Mouse (Mus musculus) midbrain, embryonic 14.5 days (tissue): Measurements from ENCODE around the gene Meox1. TPM values are rescaled to one million over a fixed set of nuclear protein-coding genes. Genes with fewer than 3 reads are reported as not detected.

ENCODE experiments used
- ATAC-seq: fragments of 200-750 bp; cut with Nextera tagmentation; 2 replicates; pipeline ENCODE4 v1.8.0; 2017; ENCODE audit warnings: moderate number of reproducible peaks, moderate library complexity; ENCODE audit not compliant: low FRiP score, low TSS enrichment
- DNase-seq: peaks from one replicate; pipeline ENCODE4 v3.0.0-alpha.2; 2015
- H3K27ac ChIP-seq: fragments of 300-500 bp; sonication (generic); replicated peaks from 2 replicates; pipeline ENCODE4 v1.5.1; 2014; ENCODE audit warnings: mild to moderate bottlenecking, low read depth, low read length, moderate library complexity
- H3K27me3 ChIP-seq: fragments of 300-500 bp; sonication (generic); 2 replicates; pipeline ENCODE4 v1.6.1; 2014; ENCODE audit warnings: low read length, control low read depth, mixed read lengths; ENCODE audit not compliant: control insufficient read depth, insufficient read depth
- H3K36me3 ChIP-seq: fragments of 300-500 bp; sonication (generic); 2 replicates; pipeline ENCODE4 v1.6.1; 2014; ENCODE audit warnings: low read length, control low read depth; ENCODE audit not compliant: control insufficient read depth, insufficient read depth
- H3K4me1 ChIP-seq: fragments of 300-500 bp; sonication (generic); 2 replicates; pipeline ENCODE4 v1.6.1; 2014; ENCODE audit warnings: mild to moderate bottlenecking, antibody characterized with exemption, low read length, control low read depth; ENCODE audit not compliant: control insufficient read depth, insufficient read depth
- H3K4me2 ChIP-seq: fragments of 300-500 bp; sonication (generic); 2 replicates; pipeline ENCODE4 v1.6.1; 2014; ENCODE audit warnings: mild to moderate bottlenecking, low read length, moderate library complexity
- H3K4me3 ChIP-seq: fragments of 300-500 bp; sonication (generic); replicated peaks from 2 replicates; pipeline ENCODE4 v1.5.1; 2014; ENCODE audit warnings: low read depth, low read length
- H3K9ac ChIP-seq: fragments of 300-500 bp; sonication (generic); replicated peaks from 2 replicates; pipeline ENCODE4 v1.6.1; 2014; ENCODE audit warnings: mild to moderate bottlenecking, low read length, moderate library complexity
- H3K9me3 ChIP-seq: fragments of 300-500 bp; sonication (generic); 2 replicates; pipeline ENCODE4 v1.6.1; 2016; ENCODE audit warnings: low read length, control low read depth, mixed read lengths; ENCODE audit not compliant: control insufficient read depth
- WGBS: fragments of 180-500 bp; shearing (Covaris S2); extraction: QIAGEN DNeasy Blood & Tissue Kit; methylation state at CpG from one replicate; pipeline ENCODE4 v1.1.7; 2014; 5-methylcytosine and 5-hydroxymethylcytosine counted together
- polyA plus RNA-seq: library from polyadenylated mRNA; unstranded; fragments of >200 nt; fragmentation: Nextera tagmentation; extraction: Ambion mirVana; gene quantifications from 2 replicates; pipeline ENCODE4 v1.2.1, GENCODE M21; 2014

Gene Meox1
- polyA plus RNA-seq, 1 experiment from 2014 or later = 0.25 TPM

DNA sequence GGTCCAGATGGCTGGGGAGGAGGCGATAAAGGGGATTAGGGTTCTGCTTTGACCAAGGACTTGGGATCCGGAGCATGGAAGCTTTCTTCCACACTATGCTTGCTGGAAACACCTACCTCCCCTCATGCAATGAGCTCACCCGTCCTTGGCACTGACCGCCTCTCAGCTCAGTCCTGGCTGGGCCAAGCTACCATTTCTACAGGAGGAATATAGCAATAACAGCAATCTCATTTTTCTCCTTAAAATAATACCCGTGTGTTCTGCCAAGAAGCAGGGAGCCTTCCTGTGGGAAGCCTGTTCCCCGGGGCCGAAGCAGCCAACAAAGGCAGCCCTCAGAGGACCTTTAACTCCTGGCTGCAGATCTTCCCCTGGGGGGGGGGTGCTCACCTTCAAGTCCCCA lies 43.1 kb downstream of the Meox1 start:
- WGBS = 79% methylated on average over 7 of the region's 7 CpGs
- no peak for ATAC-seq
- Histone ChIP-seq H3K27me3 (no peaks in the 10 kb centered on the region), H3K9ac (no peak overlapping the region), H3K36me3 (no peaks in the 10 kb centered on the region), H3K4me1 (no peaks in the 10 kb centered on the region), H3K4me3 (no peak overlapping the region), H3K27ac (no peak overlapping the region), H3K4me2 (no peak overlapping the region), H3K9me3 (no peaks in the 10 kb centered on the region)
- no peak for DNase-seq

DNA sequence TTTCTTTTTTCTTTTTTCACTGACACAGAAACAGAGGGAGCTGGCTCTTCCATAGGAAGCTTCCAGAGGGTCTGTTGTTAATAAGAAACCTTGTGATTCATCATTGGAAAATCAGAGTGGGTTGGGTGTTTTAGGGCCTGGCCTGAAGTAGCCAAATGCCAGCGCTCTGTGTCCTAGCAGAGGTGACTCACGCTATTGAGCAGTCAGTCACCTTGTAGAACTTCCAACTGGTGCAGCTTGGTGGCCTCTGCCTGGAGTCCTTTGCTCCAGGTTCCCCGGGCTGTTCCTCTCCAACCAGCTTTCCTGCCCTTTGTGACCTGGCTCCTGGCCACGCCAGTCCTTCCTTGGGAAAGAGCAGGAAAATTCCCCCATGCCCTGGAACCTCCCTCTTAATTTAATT lies 44.9 kb downstream of the Meox1 start:
- Histone ChIP-seq H3K9ac (no peak overlapping the region), H3K27me3 (no peaks in the 10 kb centered on the region), H3K4me1 (no peaks in the 10 kb centered on the region), H3K4me3 (no peak overlapping the region), H3K27ac (no peak overlapping the region), H3K4me2 (no peak overlapping the region), H3K36me3 (no peaks in the 10 kb centered on the region), H3K9me3 (no peaks in the 10 kb centered on the region)
- 79% methylated on average over 4 of the region's 4 CpGs for WGBS
- DNase-seq = no peak
- no peak for ATAC-seq

DNA sequence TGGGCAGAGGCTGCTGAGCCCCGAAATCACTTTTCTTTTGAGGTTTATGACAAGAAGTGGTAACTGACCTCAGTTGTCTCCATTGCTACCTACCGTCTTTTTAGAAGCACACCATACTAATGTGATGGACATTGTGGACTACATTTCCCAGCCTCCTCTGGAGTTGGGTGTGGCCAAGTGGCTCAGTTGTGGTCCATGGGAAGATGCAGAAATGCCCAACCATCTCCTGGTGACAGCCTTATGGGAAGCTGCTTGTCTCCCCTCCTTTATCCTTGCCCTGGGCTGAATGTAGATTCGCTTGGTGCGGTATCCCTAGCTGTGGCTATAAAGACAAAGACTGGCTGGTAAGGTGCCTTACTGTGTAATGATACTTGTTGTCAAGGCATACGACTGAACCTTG lies 46.7 kb downstream of the Meox1 start:
- Histone ChIP-seq H3K9me3 (no peaks in the 10 kb centered on the region), H3K4me1 (no peaks in the 10 kb centered on the region), H3K4me3 (no peak overlapping the region), H3K27me3 (no peaks in the 10 kb centered on the region), H3K36me3 (no peaks in the 10 kb centered on the region), H3K9ac (no peak overlapping the region), H3K27ac (no peak overlapping the region), H3K4me2 (no peak overlapping the region)
- WGBS = 82% methylated on average over 5 of the region's 5 CpGs
- no peak for ATAC-seq
- no peak for DNase-seq

DNA sequence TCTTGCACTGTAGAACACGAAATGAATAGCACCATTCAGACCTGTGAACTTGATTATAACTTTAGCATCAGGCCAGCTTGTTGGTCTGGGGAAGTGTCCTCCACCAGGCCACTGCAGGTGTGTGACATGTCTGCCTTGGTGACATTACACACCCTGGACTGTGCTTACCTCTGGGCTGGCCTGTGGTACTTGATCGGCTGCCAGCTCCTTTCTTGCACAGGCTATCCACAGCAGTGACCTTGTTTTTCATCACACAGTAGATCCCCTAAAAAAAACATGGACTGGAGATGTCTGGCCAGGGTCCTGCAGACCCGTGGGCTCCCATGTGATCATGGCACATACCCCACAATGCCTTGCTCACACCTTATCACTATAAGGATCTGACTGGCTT lies 51.4 kb downstream of the Meox1 start:
- Histone ChIP-seq H3K4me1 (no peaks in the 10 kb centered on the region), H3K4me2 (no peak overlapping the region), H3K9me3 (no peaks in the 10 kb centered on the region), H3K36me3 (no peaks in the 10 kb centered on the region), H3K9ac (no peak overlapping the region), H3K27ac (no peak overlapping the region), H3K4me3 (no peak overlapping the region), H3K27me3 (no peaks in the 10 kb centered on the region)
- no peak for DNase-seq
- WGBS = 82% methylated on average over 3 of the region's 3 CpGs
- no peak for ATAC-seq

DNA sequence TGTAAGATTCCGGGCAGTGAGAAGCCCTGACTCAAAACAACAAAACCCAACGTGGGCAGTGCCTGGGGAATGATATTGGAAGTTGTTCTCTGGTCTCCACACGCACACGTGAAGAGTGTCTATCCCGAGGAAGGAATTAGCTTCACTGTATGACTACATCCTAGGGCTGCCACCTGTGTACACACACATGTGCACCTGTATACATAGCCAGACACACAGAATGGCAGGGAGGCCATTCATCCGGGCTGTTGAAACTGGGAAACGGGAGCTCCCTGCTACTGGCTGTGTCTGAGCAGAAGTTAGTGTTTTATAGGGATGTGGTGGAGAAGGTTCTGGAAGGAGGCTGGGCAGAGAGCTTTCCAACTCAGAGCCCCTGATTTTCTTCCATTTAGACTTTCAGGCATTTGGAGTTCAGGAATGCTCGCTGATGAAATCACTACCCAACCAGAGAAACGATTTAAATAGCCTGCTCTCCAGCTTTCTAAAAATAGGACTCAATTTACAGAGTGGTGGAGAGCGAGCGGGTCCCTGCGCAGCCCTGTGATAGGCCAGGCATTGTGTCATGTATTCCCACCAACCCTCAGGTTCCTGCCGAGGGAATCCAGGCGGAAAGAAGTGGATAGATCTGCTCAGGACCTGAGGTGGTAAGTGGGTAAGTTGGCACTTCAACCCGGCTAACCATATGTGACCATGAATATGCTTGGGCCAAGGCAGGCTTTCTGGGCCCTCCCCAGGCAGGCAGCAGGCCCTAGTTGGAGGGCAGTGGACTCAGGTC lies 52.0 kb downstream of the Meox1 start:
- H3K36me3 ChIP-seq = no peaks in the 10 kb centered on the region
- DNase-seq (no peak), ATAC-seq (no peak)
- H3K27me3 ChIP-seq = no peaks in the 10 kb centered on the region
- H3K9me3 ChIP-seq = no peaks in the 10 kb centered on the region
- H3K4me3 ChIP-seq = no peak overlapping the region
- 88% methylated on average over 15 of the region's 15 CpGs for WGBS
- H3K9ac ChIP-seq = no peak overlapping the region
- H3K4me1 ChIP-seq = no peaks in the 10 kb centered on the region
- no peak overlapping the region for H3K27ac ChIP-seq
- H3K4me2 ChIP-seq = no peak overlapping the region

DNA sequence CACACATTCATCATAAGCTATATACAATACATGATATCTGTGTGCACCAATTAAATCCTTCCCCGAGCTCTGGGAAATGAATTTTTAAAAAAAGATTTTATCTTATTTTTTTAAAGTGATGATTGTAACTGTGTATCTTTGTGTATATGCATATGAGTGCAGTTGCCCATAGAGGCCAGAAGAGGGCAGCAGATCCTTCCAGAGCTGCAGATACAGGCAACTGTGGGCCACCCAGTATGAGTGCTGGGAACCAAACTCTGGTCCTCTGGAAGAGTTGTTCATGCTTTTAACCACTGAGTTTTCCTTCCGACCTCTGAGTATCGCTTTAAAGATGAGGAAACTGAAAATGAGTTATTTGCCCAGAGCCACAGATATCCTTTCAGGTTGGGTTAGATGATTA lies 53.8 kb downstream of the Meox1 start:
- Histone ChIP-seq H3K27ac (no peak overlapping the region), H3K4me3 (no peak overlapping the region), H3K9ac (no peak overlapping the region), H3K4me1 (no peaks in the 10 kb centered on the region), H3K9me3 (no peaks in the 10 kb centered on the region), H3K27me3 (no peaks in the 10 kb centered on the region), H3K36me3 (no peaks in the 10 kb centered on the region), H3K4me2 (no peak overlapping the region)
- DNase-seq = no peak
- WGBS = 93% methylated on average over 3 of the region's 3 CpGs
- ATAC-seq = no peak

DNA sequence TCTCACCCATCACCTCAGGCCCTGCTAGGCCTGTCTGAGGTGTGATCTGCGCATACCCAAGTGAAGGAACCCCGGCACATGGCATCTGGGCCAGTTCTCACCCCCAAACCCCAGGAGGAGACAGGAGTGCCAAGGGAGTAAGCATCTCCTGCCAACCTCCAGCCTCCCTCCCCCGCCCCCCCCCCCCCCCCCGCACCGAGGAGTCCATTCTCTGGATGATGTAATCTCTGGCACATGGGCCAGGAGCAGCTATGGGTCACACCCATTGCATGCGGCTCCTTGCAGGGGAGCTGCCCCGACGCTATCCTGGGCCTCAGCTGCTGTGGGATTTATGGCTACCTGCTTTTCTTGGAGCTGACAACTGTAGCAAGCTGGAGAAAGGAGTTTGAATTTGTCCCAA lies 54.7 kb downstream of the Meox1 start:
- Histone ChIP-seq H3K27me3 (no peaks in the 10 kb centered on the region), H3K4me1 (no peaks in the 10 kb centered on the region), H3K4me3 (no peak overlapping the region), H3K36me3 (no peaks in the 10 kb centered on the region), H3K9ac (no peak overlapping the region), H3K9me3 (no peaks in the 10 kb centered on the region), H3K4me2 (no peak overlapping the region), H3K27ac (no peak overlapping the region)
- no peak for DNase-seq
- no peak for ATAC-seq
- WGBS = 67% methylated on average over 6 of the region's 8 CpGs

DNA sequence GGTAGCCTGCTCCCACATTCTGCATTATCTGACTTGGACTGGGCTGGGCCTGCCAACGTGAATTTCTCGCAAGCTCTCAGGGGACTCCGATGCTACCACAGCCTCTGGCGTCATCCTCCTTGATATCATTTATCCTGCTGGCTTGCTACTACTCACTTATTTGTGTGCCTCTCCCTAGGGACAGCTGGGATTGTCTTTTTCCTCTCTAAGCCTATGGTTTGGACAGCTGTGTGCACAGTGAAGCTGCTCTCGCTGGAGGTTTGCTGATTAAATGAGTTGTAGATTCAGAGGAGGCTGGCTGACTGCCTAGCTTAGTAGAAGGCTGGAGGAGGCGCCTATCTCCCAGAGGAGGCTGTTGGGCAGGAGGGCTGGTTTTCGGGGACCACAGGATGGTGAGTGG lies 62.2 kb downstream of the Meox1 start:
- ATAC-seq = no peak

DNA sequence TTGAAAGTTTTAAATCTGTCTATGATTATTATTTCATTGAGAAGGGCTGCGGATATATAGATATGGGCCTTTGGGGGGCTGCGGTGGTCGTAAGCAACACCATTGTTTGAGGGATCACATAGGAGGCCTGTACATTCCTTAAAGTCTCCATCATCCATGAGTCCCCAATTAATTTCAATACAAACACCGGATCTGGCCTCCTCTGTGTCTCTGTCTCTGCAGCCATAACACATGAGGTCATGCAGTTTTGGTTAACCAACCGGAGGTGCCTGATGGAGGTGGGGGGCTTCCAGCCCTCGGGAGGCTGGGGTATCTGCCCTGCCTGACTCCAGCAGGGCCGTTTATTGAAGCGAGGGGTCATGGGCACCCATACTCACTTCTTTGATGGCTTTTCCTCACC lies 63.6 kb downstream of the Meox1 start:
- ATAC-seq = no peak
- H3K4me3 ChIP-seq = no peak overlapping the region

More for the DNA sequence above, 62.2 kb downstream of the Meox1 start:
- Histone ChIP-seq H3K27me3 (no peaks in the 10 kb centered on the region), H3K9me3 (no peaks in the 10 kb centered on the region), H3K4me3 (no peak overlapping the region), H3K4me2 (no peak overlapping the region), H3K9ac (no peak overlapping the region), H3K36me3 (no peaks in the 10 kb centered on the region), H3K27ac (peak overlapping the region; percentile 39; the same call in 1 of the 2 replicates), H3K4me1 (0 out of 2 replicates have a peak, but pooled peaks cover 3% of the 10 kb centered on the region)
- DNase-seq = peak; percentile 69
- 46% methylated on average over 7 of the region's 7 CpGs for WGBS

More for the DNA sequence above, 63.6 kb downstream of the Meox1 start:
- no peaks in the 10 kb centered on the region for H3K36me3 ChIP-seq
- H3K27ac ChIP-seq = no peak overlapping the region
- H3K9me3 ChIP-seq = no peaks in the 10 kb centered on the region
- WGBS = 80% methylated on average over 8 of the region's 8 CpGs
- no peak overlapping the region for H3K9ac ChIP-seq
- no peak for DNase-seq
- no peaks in the 10 kb centered on the region for H3K27me3 ChIP-seq
- H3K4me1 ChIP-seq = 0 out of 2 replicates have a peak, but pooled peaks cover 3% of the 10 kb centered on the region
- no peak overlapping the region for H3K4me2 ChIP-seq
